Comparison of ENCODE assay signal across 9 mouse cellular contexts in genomic region chr2:70901479-70901878, GRCm38 (mm10).
DNase-seq lines count a peak whose midpoint lies in the region; ATAC-seq and TF ChIP-seq lines count a peak whose summit lies in the region.
"Had no signal": no experiment of that assay in that cellular context is flagged by ENCODE, and none has a peak within 500 bp of the region (broad histone marks: within the 10 kb centered on the region; RNA-seq: fewer than 3 reads in every experiment).

No protein-coding gene starts in this region.

- no peaks in the 10 kb centered on the region for H3K9me3 ChIP-seq in forebrain, postnatal 0 days (ENCODE audit: low read length)
- no peaks in the 10 kb centered on the region for H3K9me3 ChIP-seq in heart, postnatal 0 days (replicated peaks; ENCODE audit: control insufficient read depth, low read length)
- no peaks in the 10 kb centered on the region for H3K9me3 ChIP-seq in neural tube, embryonic 15.5 days (replicated peaks)
- H3K9me3 ChIP-seq: neural tube, embryonic 12.5 days had no signal

- H3K4me1 ChIP-seq in forebrain, postnatal 0 days (ENCODE audit: insufficient read depth): 0 out of 2 replicates have a peak, but pooled peaks cover 4% of the 10 kb centered on the region
- peaks cover 18% of the 10 kb centered on the region; the same call in 1 of the 2 replicates for H3K4me1 ChIP-seq in heart, postnatal 0 days (ENCODE audit: control insufficient read depth, insufficient read depth)
- H3K4me1 ChIP-seq in neural tube, embryonic 15.5 days: peaks cover 12% of the 10 kb centered on the region; the same call in 1 of the 2 replicates
- H3K4me1 ChIP-seq: neural tube, embryonic 12.5 days had no signal

- DNase-seq in left cerebral cortex, adult 11 months (ENCODE audit: low spot score): peak; percentile 42
- DNase-seq in left cerebral cortex, postnatal 4 days: no peak
- peak; percentile 46 for DNase-seq in forebrain, postnatal 0 days
- peak; percentile 52 for DNase-seq in heart, postnatal 0 days (ENCODE audit: low spot score)
- DNase-seq in adrenal gland, adult 8-10 months: no peak
- no peak for DNase-seq in cerebellum, postnatal 14 days
- no peak for DNase-seq in cerebellum, postnatal 25 days

- intact Hi-C loops in left cerebral cortex, postnatal 4 days (cut with DNase I): no loop called here

- H3K4me3 ChIP-seq in forebrain, postnatal 0 days (ENCODE audit: low read depth, low read length): no peak overlapping the region
- H3K4me3 ChIP-seq in heart, postnatal 0 days (ENCODE audit: low read depth, low read length): peak overlapping the region; percentile 24
- H3K4me3 ChIP-seq in neural tube, embryonic 15.5 days (replicated peaks): no peak overlapping the region
- H3K4me3 ChIP-seq: neural tube, embryonic 12.5 days had no signal

- H3K27me3 ChIP-seq in forebrain, postnatal 0 days (ENCODE audit: insufficient read depth, low read length): no peaks in the 10 kb centered on the region
- H3K27me3 ChIP-seq in heart, postnatal 0 days (ENCODE audit: control insufficient read depth, insufficient read depth, low read length): no peaks in the 10 kb centered on the region
- H3K27me3 ChIP-seq in neural tube, embryonic 15.5 days (replicated peaks): no peaks in the 10 kb centered on the region
- H3K27me3 ChIP-seq: neural tube, embryonic 12.5 days had no signal

- H3K4me2 ChIP-seq in forebrain, postnatal 0 days (ENCODE audit: low read depth): no peak overlapping the region
- H3K4me2 ChIP-seq in heart, postnatal 0 days (ENCODE audit: low read depth, low read length): peak overlapping the region; percentile 53
- H3K4me2 ChIP-seq in neural tube, embryonic 15.5 days: peak overlapping the region; percentile 18
- H3K4me2 ChIP-seq: neural tube, embryonic 12.5 days had no signal

- TF ChIP-seq CTCF in forebrain, postnatal 0 days (IDR thresholded peaks at IDR 0.05; ENCODE audit: low read depth): no peak
- no peak for TF ChIP-seq CTCF in heart, postnatal 0 days (IDR thresholded peaks at IDR 0.05; ENCODE audit: low read depth)

- no peak overlapping the region for H3K9ac ChIP-seq in forebrain, postnatal 0 days
- no peak overlapping the region for H3K9ac ChIP-seq in heart, postnatal 0 days (replicated peaks; ENCODE audit: low read depth, low read length)
- no peak overlapping the region for H3K9ac ChIP-seq in neural tube, embryonic 15.5 days (replicated peaks)
- H3K9ac ChIP-seq: neural tube, embryonic 12.5 days had no signal

- 75% methylated on average over 14 of the region's 14 CpGs for WGBS in forebrain, postnatal 0 days
- 13% methylated on average over 14 of the region's 14 CpGs for WGBS in heart, postnatal 0 days
- 74% methylated on average over 14 of the region's 14 CpGs for WGBS in neural tube, embryonic 15.5 days

- no peak for TF ChIP-seq EP300 in heart, postnatal 0 days (IDR thresholded peaks at IDR 0.05; ENCODE audit: low read depth)

- ATAC-seq in forebrain, postnatal 0 days: peak; percentile 92
- peak; percentile 87 for ATAC-seq in heart, postnatal 0 days (ENCODE audit: insufficient read depth, low read depth)
- ATAC-seq in neural tube, embryonic 15.5 days (ENCODE audit: low FRiP score): peak; percentile 73; the same call in 1 of the 2 replicates

- H3K27ac ChIP-seq in forebrain, postnatal 0 days (ENCODE audit: low read depth, low read length): no peak overlapping the region
- peak overlapping the region; percentile 54 for H3K27ac ChIP-seq in heart, postnatal 0 days (ENCODE audit: low read depth)
- H3K27ac ChIP-seq in neural tube, embryonic 15.5 days (replicated peaks): peak overlapping the region; percentile 42
- H3K27ac ChIP-seq: neural tube, embryonic 12.5 days had no signal

- H3K36me3 ChIP-seq in forebrain, postnatal 0 days (ENCODE audit: insufficient read depth): no peaks in the 10 kb centered on the region
- no peaks in the 10 kb centered on the region for H3K36me3 ChIP-seq in heart, postnatal 0 days (replicated peaks; ENCODE audit: control insufficient read depth, insufficient read depth, low read length)
- H3K36me3 ChIP-seq in neural tube, embryonic 15.5 days: no peaks in the 10 kb centered on the region
- H3K36me3 ChIP-seq: neural tube, embryonic 12.5 days had no signal

Comparison
In these comparisons a context has a peak if more than half of its experiments do, and no peak if none do; other contexts are left out.
1. DNase-seq: peak in left cerebral cortex, adult 11 months (single experiment), forebrain, postnatal 0 days (single experiment) and heart, postnatal 0 days (single experiment); none in left cerebral cortex, postnatal 4 days (single experiment), adrenal gland, adult 8-10 months (single experiment), cerebellum, postnatal 14 days (0 of 2) and cerebellum, postnatal 25 days (0 of 2).
2. Peak in every context shown above with its lines, with median percentiles within 50 percentile points of each other: ATAC-seq.